Mouse (Mus musculus): ENCODE measurements around the gene Amz2. TPM values are rescaled to one million over a fixed set of nuclear protein-coding genes. Genes with fewer than 3 reads are reported as not detected.

Amz2 gene
- polyA plus RNA-seq, 1 experiment: 9.0 TPM

- no peak for TF ChIP-seq GATA1 (IDR thresholded peaks at IDR 0.05; ENCODE audit: low read length)
Measured at GRCm38 (mm10) chr11:109416709-109417420, 8.9 kb upstream of the Amz2 start.

GRCm38 (mm10) chr11:109417472-109418040 is 8.2 kb upstream of the Amz2 start:
- no peak for TF ChIP-seq GATA1 (IDR thresholded peaks at IDR 0.05; ENCODE audit: low read length)

GRCm38 (mm10) chr11:109419461-109419860 is 6.3 kb upstream of the Amz2 start:
- no peak for TF ChIP-seq GATA1 (IDR thresholded peaks at IDR 0.05; ENCODE audit: low read length)

GRCm38 (mm10) chr11:109419961-109420566 is 5.7 kb upstream of the Amz2 start:
- no peak for TF ChIP-seq GATA1 (IDR thresholded peaks at IDR 0.05; ENCODE audit: low read length)

- TF ChIP-seq GATA1 (IDR thresholded peaks at IDR 0.05; ENCODE audit: low read length): no peak
Measured at GRCm38 (mm10) chr11:109420567-109420962, 5.2 kb upstream of the Amz2 start.

- TF ChIP-seq GATA1 (IDR thresholded peaks at IDR 0.05; ENCODE audit: low read length): no peak
Measured at GRCm38 (mm10) chr11:109421205-109421604, 4.5 kb upstream of the Amz2 start.

- no peak for TF ChIP-seq GATA1 (IDR thresholded peaks at IDR 0.05; ENCODE audit: low read length)
Measured at GRCm38 (mm10) chr11:109422263-109422662, 3.5 kb upstream of the Amz2 start.

- no peak for TF ChIP-seq GATA1 (IDR thresholded peaks at IDR 0.05; ENCODE audit: low read length)
Measured at GRCm38 (mm10) chr11:109423294-109423693, 2.5 kb upstream of the Amz2 start.

- TF ChIP-seq GATA1 (IDR thresholded peaks at IDR 0.05; ENCODE audit: low read length): no peak
Measured at GRCm38 (mm10) chr11:109426272-109426586, 483 bp downstream of the Amz2 start.

GRCm38 (mm10) chr11:109427353-109427752 is 1.6 kb downstream of the Amz2 start:
- no peak for TF ChIP-seq GATA1 (IDR thresholded peaks at IDR 0.05; ENCODE audit: low read length)

GRCm38 (mm10) chr11:109434233-109434798 is 8.6 kb downstream of the Amz2 start:
- no peak for TF ChIP-seq GATA1 (IDR thresholded peaks at IDR 0.05; ENCODE audit: low read length)

- no peak for TF ChIP-seq GATA1 (IDR thresholded peaks at IDR 0.05; ENCODE audit: low read length)
Measured at GRCm38 (mm10) chr11:109436889-109437288, 11.1 kb downstream of the Amz2 start.

- no peak for TF ChIP-seq GATA1 (IDR thresholded peaks at IDR 0.05; ENCODE audit: low read length)
Measured at GRCm38 (mm10) chr11:109439209-109439608, 13.5 kb downstream of the Amz2 start.

GRCm38 (mm10) chr11:109439829-109440340 is 14.1 kb downstream of the Amz2 start:
- TF ChIP-seq GATA1 (IDR thresholded peaks at IDR 0.05; ENCODE audit: low read length): no peak

GRCm38 (mm10) chr11:109440641-109441040 is 14.9 kb downstream of the Amz2 start:
- no peak for TF ChIP-seq GATA1 (IDR thresholded peaks at IDR 0.05; ENCODE audit: low read length)

GRCm38 (mm10) chr11:109441119-109441518 is 15.4 kb downstream of the Amz2 start:
- no peak for TF ChIP-seq GATA1 (IDR thresholded peaks at IDR 0.05; ENCODE audit: low read length)

All from G1E-ER4 (cell line).